Mouse (Mus musculus) right cerebral cortex, postnatal 4 days (tissue): Measurements from ENCODE around the gene Hs6st1.
"Not testable (repeated sequence)": the region's sequence is repeated elsewhere in the genome, so short reads cannot be mapped to it uniquely, and the experiment has no call there.

Experiments used
- DNase-seq: peaks from one replicate; pipeline ENCODE4 v3.0.0-alpha.2; 2022

Hs6st1 gene

DNA sequence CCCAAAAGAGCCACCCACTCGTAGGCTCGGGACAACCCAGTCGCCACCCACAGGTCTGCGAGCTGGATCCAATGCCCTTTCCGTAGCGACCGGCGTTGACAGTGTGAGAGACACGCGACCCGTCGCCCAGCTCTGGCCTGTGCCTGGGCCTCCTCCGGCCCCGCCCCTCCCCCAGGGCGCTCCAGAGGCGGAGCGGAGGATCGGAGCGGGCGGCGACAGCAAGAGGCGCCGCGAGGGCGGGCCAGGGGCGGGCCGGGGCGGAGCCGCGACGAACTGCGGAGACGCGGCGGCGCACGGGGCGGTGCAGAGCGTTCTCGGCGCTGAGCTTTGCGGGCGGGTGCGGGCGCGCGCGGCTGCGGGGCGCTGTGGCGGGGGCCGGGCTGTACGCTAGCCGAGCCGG is at the start of gene Hs6st1:
Gene Hs6st1 (plus strand): TSS at position 325 of the 400 bp plus-strand sequence.
- DNase-seq: peak; percentile 92

DNA sequence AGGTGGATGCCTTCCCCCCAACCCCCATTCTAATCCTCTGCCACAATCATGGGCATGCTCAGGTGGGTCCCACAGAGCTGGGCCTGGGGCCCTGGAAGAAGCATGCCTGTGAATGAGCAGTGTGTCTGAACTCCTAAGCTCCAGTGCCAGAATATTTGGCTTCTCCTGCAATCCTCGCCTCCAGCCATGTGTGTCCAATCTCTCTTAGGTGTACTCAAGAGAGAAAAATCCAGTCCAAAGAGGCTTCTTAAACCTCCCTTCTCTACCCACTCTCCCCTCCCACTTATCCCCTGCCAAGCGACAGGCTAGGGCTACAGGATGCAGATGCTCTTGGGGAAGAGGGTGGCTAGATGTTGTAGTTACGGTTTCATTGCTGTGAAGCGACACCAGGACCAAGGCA is 49.6 kb upstream of the Hs6st1 start:
- no peak for DNase-seq

DNA sequence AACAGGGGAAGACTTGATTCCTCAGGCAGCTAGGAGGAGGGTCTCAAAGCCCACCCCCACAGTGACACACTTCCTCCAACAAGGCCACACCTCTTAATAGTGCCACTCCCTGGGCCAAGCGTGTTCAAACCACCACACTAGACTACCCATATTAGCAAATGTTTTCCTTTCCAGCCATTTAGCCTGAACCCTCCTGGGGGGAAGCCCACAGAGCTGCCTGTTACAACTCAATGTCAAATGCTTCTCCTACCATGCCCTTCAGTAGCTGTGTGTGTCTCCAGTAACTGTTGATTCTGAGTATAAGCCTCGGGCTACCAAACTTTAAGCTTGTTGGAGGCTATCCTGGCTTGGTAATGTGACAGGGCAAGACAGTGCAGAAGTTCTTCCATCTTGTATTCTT is 49.0 kb upstream of the Hs6st1 start:
- DNase-seq: no peak

DNA sequence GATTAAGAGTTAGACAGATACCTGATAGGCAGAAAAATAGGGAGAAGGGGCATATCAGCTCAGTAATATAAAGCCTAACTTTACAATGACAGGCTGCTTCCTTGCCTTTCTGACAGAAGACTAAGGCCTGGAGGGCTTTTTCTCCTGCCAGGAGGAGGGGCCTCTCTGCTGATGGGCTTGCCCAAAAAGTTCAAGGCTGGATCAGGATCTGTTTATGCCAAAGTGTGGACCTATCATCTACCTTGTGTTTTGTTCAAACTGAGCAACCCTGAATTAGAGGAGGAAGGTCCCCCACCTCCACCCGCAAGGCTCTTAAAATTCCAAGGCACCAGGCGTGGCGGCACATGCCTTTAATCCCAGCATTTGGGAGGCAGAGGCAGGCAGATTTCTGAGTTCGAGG is 47.9 kb upstream of the Hs6st1 start:
- no peak for DNase-seq

DNA sequence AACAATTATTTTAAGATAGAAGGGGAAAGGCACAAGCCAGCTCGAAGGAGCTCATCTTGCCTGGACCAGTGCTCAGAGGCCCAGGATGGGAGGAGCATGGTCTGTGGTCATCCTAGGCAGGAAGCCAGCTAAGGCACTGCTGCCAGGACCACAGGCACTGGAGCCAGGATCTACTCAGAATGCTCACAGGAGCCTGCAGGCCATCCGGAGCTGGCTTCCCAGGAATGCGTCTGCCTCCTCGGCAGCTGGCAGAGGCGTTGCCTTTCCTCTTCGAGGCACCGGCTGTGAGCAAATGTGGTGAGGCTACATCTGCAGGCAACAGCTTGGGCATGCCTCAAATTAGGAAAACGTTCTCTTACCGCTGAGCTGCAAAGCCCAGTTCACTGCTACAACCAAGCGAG is 37.8 kb upstream of the Hs6st1 start:
- peak; percentile 44 for DNase-seq

DNA sequence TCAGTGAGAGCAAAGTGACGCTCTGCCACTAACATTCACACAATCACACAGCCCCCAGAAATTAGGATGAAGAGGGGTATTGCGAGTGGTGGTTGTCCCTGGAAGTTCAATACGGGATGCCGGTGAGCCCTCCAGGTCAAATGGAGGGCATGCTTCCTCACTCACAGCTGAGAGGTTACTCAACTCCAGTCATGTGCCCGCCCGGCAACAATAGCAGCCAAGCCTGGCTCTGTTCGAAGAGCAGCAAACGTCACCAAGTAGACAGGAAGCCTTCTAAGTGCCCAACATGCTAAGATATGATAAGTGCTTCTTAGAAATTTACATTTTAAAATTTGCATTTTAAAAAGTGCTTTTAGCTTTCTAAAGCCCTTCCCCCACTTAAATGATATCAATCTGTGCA is 29.4 kb upstream of the Hs6st1 start:
- DNase-seq: no peak

DNA sequence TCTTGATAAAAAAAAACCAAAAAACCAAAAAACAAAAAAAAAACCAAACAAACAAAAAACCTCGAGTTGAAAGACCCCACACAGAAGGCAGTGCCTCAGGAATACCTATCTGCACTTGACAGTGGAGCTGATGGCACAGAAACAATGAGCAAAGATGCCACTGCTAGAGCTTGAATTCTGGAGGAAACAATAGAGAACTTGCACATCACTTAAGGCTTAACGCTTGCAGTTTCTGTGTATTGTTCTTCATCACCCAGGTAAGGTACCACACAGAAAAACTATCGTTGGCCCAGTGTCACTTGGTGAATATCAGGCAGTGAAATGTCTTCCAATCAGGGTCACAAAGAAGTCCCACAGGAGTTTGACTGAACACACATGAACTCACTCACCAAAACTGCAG is 26.1 kb upstream of the Hs6st1 start:
- DNase-seq: no peak

DNA sequence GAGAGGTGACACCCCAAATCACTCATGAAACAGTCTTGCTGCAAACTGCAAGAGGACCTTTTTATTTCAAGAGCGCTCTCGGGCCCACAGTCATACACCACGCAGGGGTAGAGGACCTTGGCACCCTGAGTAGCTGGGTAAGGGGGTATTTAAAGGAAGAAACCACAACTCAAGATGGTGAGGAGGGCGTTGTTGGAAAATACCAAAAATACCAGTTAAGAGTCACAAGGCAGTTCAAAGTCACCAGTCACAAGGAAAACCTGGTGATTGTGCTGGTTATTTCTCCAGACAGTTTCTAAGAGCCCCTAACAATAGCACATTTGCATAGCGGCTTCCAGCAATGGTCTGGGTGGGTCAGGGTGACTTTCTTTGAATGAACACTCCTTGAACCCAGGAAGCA is 24.4 kb upstream of the Hs6st1 start:
- DNase-seq: not testable (repeated sequence)

DNA sequence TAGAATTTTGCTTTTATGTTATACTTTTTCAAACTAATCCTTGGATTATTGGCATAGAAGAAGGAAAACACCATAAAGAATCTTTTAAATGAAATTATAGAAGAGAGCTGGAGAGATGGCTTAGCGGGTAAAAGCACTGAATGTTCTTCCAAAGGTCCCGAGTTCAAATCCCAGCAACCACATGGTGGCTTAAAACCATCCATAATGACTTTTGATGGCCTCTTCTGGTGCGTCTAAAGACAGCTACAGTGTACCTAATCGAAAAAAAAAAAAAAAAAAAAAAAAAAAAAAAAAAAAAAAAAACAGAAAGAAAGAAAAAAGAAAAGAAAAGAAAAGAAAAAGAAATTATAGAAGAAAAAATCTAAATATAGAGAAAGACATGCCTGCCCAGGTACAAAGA is 23.9 kb upstream of the Hs6st1 start:
- no peak for DNase-seq

DNA sequence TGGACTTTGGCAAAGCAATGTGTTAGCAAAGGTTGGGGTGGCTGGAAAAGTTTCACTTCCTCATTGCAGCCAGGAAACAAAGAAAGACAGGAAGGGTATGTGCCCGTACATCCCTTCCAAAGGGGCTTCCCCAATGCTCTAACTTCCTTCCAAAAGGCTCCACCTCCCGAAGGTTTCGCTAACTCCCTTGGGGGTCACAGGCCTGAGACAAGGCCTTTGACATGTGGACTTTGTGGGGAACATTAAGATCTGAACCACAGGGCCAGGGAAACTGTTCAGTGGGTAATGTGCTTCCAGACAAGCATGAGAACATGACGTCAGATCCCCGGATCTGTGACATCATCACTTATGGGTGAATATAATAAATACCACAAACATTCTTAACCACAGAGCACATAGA is 15.5 kb upstream of the Hs6st1 start:
- DNase-seq: no peak

DNA sequence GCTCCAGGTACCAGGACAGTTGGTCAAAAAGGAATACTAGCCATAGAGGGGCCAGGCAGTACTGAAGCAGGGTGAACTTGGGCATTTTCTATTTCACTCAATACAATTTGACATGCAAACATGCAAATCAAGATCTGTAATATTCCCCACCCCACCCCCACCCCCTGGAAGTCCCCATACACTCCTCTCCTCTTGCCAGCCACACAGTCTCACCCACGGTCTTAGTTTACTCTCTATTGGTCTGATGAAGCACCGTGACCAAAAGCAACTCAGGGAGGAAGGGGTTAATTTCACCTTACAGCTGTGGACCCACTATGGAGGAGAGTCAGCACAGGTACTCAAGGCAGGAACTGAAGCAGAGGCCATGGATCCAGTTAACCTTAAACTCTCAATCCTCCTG is 14.6 kb upstream of the Hs6st1 start:
- no peak for DNase-seq

DNA sequence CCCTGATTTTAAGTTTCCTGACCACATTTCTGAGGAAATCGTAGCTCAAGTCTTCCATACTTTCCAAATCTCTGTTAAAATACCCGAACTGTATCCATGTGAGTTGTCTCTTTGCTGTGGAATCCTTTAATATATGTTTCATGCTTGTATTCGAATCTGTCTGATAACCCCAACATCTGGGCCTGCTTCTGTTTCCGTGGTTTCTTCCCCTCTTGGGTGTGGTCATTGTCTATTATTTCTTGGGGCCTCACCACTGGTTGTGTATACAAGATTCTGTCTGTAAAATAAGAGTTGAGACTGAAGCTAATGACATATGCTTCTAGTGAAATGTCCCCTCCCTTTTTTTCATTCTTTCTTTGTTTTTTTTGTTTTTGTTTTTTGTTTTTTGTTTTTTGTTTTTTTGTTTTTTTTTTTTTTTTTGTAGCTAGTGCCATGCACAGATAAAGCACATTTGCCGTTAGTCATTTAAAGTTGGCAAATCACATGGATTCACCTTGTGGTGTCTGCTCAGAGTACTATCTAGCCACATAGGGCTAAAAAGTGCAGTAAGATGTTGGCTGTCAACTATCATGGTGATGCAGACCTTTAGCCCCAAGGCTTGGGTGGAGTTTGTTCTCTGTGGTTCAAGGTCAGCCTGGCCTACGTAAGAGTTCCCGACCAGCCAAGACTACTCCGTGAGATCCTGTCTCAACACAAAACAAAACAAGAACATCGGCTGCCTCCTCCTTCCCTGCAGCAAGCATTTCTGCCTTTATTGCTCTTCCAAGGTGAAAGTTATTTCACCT is 13.8 kb upstream of the Hs6st1 start:
- DNase-seq: no peak

DNA sequence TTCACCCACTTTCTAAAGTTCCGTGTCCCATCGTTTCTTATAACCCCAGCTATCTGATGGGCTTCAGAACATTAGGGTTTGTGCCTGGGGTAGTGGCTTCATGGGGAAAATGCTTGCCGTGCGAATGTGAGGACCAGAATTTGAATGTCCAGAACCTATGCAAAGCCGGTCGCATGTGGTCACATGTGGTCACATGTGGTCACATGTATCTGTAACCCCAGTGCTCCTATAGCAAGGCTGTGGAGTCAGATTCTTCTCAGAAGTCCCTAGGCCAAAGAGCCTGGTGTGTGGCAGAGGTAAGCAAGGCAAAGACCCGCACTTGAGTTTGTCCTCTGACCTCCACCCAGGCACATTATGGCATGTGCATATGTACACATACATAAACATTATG is 13.2 kb upstream of the Hs6st1 start:
- DNase-seq: no peak

DNA sequence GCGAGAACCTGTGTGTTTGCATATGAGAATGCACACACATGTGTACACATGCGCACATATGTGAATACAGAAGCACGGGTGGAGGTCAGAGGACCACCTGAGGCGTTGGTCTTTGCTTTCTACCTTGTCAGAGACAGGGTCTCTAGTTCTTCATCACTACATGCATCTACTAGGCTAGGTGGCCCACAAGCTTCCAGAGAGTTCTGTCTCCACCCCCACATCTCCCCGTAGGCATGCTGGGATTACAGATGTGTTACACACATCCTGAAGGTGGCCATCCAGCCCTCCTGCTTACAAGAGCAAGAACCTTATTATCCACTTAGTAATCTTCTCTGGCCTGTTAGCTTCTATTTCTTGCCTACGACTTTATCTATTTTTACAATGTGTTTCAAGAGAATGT is 8.8 kb upstream of the Hs6st1 start:
- no peak for DNase-seq

DNA sequence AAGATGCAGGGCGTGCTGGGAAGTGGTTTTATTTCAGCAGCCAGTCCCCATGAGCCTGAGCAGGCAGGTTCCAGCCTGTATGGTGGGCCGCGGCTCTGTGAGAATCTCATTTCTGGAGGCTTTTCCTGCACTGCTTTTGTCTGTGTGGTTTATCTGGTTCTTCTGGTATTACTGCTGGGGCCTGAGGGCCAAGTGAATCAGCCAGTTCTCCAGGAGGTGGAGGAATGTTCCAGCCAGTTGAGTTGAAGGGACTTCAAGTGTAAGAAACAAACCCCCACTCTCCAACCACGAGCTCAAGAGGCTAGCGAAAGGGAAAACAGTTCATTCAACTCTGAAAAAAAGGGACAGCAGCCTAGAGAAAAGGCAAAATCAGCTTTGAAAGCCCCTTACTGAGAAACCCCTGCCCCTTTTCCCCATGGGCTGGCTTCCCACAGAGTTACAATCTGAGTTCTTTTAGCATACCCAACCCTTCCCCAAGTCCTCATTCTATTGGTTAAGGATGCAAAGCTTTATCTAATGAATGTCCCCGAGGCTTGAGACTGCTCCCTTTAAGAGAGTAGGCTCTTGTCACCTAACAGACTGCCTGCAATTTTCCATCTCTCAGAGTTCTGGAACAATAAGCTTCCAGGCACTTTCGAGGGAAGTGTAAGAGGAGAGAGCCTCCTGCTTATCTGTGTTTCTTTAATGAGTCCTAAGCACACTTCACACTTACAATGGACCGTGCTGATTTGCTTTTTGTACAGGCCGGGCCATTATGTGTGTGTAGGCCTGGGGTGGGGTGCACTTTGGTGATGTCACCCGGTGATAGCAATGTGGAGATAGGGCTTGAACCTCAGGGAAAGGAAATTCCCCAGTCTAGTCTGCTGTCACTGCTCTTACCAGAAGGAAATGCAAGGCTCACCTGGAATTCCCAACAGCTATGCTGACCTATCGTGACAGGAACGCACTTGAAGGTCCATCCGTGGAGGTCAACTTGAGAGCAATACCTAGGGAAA is 7.9 kb upstream of the Hs6st1 start:
- DNase-seq: no peak

DNA sequence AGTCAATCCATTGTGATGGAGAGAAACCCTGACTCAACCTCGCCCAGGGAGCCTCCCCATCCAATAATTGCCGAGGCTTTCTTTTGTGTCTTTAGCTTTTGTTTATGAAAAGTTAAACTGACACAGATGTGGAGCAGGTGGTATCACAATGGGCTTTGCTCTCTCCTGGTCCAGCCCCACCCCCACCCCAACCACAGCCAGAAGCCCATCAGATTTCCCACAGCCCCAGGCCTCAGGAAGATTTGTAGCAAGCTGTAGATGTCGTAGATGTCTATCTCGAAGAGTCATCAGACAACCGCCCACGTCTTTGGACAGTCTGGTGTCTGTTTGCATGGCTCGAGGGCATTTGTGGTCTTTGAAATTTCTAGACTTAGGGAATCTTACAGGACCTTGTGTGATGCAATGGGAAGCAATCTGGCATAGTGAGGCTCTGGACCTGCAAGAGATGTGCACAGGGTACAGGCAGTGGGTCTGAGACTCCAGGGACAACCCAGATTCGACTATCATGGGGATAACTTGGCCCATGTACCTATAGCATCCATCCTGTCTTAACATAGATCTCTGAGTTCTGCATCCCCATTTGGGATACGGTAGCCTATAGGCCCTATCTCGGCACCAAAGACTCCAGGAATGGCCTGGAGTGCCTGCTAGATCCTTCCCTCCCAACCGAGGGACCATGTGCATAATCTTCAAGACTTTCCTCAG is 6.8 kb upstream of the Hs6st1 start:
- no peak for DNase-seq

DNA sequence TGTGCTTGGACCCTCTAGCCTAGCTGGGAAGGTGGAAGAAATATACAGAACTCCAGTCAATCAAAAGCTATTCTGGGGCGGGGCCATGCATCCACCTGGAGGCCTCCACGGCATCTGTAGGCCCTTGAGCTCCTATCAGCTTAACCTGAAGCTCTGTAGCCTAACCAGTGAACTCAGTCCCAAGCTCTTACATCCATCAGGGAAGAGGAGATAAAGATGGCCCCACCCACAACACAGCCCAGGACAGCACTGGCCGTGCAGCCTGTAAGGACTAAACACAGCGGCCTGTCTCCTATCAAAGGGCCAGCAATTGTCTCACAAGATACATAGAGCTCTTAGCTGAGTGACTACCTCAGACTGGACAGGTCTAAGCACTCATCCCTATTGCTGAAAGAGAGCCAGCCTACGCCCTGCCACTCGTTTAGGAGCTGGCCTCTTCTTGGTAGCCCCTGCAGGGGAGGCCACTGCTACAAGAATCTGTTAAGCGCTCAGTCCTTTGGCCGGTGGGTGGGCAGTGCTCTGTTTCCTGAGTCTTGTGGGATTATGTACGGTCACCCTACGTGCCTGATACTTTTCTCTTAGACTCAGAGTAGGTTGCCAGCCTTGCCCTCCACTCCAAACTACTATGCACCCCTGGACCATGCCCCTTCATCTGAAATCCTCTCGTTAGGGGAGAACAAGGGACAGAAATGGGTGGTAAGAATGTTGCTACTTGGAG is 6.0 kb upstream of the Hs6st1 start:
- no peak for DNase-seq

DNA sequence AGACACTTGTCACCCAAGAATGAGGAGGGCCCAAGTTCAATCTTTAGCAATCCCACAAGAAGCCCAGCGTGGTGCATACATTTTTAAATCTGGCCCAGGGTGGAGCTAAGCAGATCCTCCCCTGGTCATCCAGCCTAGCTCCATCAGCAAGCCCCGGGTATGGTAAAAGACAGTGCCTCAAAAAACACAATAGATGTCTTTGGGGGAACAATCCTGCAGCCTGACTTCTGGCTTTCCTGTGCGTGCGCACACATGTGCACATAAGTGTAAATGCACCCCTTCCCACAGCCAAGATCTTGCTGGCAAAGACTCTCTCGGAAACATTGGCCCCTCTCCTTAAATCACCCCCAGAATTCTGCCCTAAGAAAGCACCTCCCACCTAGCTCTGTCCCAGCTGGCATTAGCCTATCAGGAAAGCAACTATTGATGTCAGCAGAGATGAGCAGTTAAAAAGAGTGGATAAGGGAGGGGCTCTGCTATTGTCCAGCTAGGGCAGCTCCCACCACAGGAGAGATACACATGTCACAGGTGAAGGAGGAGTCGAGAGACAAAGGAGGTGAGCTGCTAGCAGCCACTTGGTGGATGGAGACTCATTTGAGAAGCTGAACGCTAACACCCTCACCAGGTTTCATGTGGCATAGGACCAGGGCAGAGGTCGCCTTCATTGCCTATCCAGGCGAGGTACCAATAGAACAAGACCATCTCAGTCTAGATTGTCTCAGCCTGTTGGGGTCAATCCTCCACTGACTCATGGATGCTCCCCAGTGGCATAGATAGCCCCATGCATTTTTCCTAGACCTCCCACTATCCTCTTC is 5.2 kb upstream of the Hs6st1 start:
- no peak for DNase-seq

DNA sequence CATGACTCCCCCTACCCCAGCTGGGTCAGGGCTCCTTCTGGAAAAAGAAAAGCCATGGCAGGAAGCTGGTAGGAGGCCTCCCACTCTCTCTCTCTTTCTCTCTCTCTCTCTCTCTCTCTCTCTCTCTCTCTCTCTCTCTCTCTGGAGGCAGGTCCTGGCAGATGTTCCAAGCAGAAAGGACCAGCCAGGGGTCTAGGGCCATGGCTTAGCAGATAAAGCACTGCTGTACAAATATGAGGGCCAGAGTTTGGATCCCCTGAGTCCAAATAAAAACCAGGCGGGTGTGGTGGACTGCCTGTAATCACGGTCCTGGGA is 4.6 kb upstream of the Hs6st1 start:
- DNase-seq: no peak

DNA sequence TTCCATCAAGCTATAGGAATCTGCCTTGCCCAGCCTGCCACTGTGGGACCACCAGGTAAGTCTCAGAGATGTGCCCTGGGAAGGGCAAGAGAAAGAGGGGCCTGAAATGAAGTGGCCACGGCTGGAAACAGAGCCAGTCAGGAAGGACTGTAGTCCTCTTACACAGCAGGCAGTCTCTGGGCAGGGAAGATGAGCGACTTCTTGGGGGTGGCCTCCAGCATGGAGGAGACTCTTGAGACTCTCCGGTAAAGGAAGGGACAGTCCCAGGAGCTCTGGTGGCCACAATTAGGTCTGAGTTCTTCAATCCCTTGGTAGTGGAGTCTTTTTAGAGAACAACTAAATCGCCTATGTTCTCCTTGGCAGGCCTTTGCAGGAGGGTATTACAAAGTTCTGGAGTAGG is 4.0 kb upstream of the Hs6st1 start:
- no peak for DNase-seq

DNA sequence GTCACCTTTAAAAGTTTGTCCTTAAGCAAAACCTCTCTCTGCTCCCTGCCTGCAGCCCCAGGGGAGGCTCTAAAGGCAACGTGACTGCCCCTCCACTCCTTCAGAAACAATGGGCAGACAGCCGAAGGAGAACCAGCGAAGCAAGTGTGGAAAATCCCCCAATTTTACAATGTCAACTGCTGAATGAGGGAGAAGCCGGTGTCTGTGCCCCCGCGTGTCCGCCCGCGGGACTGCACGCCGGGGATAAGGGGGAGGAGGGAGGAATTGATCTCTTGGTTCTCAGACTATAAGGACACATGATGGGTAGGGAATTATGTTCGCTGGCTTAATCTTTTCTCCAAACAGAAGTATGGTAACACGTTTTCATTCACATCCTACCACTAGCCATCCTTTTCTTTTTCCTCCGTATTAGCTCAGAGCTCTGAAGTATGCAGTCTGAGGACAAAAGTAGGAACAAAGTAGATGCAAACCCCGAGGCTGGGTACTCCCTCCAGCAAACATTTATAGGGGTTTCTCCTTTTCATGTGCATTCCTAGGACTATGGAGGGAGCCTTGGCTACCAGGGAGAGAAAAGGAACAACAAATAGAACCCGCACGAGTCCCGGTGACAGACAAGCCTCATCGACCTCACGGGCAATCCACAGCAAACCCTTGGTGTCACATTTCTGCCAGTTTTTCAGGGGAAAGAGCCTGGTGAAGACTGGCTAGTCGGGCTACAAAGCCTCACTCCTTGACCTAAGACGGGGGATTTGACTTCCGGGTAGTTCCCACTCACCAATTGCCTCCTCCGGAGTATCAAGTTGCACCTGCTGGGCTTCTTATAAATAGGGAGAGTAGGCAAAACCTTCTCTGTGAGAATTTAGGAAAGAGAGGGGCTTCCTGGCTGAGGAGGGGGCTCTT is 3.1 kb upstream of the Hs6st1 start:
- DNase-seq: peak; percentile 93
